Mouse (Mus musculus): ENCODE measurements around the gene Dagla.

Dagla gene

DNA sequence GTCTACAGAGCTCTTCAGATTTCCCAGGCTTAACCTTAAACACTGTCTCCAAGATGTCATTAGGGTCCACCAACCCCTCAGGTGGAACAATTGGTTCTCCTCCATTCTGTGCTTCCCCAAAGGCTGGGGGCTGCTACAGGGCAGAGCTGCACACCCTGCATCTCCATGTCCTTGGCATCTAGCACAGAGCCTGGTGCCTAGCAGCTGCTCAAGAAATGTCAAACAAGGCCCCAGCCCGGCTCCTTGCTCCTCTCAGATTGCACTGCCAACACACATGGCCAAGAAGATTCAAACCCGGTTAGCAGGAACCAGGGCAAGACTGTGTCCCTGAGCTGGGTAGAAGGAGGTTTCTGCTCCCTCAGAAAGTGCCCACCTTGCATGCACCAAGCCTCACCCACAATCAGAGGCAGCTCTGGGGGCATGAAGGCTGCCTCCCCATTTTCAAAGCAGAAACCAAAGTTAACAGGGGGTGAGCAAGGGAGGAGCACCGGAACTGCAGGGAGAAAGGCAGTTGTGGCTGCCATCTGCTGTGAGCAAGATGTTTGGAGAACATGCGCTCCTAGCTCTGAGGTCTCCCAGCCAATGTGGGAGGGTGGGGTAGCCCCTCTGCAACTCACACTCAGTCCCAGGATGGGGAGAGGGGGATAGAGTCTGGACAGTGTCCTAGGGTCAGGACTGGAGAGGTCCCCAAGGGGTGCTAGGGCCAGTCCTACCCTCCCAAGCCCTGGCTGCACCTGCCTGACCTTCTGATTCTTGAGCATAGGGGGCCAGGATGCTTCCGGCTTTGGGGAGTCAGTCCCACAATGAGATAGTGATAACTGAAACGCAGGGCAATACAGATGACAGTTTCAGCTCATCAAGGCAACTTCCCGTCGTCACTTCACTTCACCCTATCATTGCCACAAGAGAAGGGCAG lies 16.3 kb downstream of the Dagla start:
- in situ Hi-C loops (cut with MboI; ENCODE audit: low sequenced_read_pairs), result no loop called here

DNA sequence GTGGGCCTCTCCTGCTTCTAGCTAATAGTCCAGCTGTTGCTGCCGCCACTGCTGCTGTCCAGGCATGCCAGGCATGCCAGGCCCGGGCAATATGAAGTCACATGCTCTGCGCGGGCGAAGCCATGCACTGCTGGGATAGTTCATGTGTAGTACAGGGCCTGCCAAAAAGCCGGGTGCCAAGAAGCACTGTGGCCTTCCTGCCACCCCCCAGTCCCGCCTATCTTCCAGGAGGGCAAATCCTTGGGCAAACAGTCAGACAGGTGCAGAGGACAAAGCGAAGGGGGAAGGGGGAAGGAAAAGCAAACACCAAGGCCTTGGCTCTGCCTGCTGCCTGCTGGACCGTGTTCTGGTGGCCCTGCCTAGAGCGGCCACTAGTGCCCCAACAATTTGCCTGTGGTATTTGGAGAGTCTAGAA lies 18.2 kb downstream of the Dagla start:
- in situ Hi-C loops (cut with MboI; ENCODE audit: low sequenced_read_pairs), result no loop called here

DNA sequence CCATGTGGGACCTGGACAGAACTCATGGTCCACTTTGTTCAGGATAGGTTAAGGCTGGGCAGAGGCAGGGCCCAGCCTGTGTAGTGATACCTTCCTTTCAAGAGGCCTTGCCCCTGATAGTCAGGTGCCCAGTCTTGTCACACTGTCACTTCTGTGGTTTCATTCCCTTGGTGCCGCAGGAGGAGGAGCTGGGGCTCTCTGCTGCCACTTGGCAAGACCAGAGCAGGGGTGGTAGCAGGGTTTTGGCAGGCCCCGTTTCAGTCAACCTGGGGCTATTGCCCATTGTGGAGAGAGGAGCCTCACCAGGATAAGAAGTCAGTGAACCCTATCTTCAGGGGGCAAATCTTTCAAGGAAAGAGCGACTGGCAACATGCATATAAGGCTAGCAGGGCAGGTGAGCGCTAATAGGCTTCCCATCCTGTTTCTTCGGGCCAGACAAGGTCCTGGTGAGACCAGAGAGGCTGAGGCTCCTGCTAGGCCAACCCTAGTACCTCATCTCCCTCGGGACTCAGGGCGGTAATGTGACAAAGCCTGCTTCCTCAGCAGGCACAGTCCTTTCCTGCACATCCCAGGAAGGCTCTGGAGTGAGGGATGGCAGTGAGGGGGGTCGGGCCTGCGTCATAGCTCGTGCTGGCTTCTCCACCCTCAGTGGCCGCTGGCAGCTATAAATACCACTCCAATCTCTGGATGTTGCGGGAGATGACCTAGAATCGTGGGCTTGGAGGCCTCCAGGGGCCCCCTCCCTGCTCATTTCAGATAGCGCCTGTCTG lies 23.7 kb downstream of the Dagla start:
- in situ Hi-C loops (cut with MboI; ENCODE audit: low sequenced_read_pairs), result no loop called here

DNA sequence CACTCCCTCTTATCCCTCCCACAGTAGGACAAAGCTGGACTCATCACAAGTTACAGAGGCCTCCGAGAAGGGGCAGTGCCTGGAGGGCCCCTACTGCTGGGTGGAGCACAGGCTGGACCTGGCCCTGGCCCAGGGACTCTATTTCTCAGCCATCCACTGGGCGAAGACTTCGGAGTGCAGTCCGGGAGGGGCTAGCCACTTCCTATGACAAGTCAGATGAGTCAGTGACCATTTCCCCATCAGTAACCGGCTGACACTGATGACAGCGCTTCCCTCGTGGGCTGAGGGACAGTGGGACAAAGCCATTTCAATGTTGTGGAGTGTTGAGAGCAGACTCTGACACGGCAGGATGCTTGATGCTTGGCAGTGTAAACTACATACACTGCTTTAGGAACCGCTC lies 25.0 kb downstream of the Dagla start:
- in situ Hi-C loops (cut with MboI; ENCODE audit: low sequenced_read_pairs), result no loop called here

DNA sequence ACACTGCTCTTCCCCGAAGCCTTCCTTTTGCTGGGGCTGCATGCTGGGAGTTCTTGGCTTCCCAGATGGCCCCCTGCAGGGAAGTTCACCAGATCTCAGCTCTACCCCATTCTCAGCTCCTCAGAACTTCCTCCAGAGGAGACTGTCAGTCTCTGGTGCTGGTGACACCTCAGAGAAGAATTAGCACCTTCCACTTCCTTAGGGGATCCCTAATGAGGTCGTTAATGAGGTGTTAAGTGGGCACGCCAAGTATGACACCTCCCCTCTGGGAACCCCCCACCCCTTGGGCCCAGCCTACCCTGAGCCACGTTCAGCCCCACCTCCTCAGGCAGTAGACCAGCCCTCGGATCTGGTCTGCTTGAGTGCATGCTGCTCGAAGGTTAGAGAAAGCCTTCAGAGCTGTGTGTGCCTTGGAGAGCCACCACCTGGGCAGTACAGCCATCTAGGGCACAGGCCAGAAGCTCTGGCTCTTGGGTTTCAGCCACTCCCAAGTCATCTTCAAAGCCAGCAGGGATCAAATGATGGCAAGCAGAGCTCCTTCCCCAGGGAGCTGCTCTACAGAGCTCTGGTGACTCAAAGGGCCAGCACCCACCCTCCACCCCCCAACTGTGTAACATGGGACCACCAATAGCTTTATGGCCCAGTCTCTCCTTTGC lies 25.9 kb downstream of the Dagla start:
- in situ Hi-C loops (cut with MboI; ENCODE audit: low sequenced_read_pairs), result no loop called here

DNA sequence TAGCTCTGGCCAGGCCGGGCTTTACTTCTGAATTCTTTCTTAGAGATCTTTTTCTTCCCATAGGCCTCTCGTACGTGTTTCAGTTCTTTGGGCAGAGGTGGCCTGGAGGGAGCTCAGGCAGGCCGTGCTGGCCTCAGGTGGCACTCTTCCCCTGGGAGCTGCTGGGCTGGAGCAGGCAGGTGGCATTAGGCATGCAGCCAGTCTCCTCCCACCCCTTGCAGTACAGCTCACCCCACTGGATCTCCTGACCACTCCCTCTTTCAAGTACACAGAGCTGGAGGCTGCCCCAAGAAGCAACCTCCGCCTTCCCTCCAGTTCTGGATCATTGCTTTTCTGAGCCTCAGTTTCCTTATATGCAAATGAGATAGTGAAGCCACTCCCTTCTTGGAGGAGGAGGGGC lies 26.9 kb downstream of the Dagla start:
- in situ Hi-C loops (cut with MboI; ENCODE audit: low sequenced_read_pairs), result no loop called here

DNA sequence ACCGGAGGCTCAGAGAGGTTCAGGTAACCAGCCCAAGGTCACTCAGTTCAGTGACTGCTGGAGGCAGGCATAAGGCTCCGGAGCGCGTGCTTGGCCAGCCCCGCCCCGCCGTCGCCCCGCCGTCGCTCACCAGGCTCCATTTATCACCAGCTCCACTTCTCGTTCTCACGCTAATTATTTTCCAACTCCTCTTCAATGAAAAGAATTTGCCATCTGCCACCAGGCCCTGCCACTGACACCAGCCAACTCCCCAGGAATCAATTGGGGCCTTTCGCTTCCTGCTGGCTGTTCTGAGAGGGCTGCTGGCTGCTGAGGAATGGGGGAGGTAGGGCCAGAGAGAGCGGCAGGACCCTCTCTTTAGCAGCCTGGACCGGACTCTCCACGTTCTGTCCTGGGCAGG lies 27.3 kb downstream of the Dagla start:
- in situ Hi-C loops (cut with MboI; ENCODE audit: low sequenced_read_pairs), result no loop called here

DNA sequence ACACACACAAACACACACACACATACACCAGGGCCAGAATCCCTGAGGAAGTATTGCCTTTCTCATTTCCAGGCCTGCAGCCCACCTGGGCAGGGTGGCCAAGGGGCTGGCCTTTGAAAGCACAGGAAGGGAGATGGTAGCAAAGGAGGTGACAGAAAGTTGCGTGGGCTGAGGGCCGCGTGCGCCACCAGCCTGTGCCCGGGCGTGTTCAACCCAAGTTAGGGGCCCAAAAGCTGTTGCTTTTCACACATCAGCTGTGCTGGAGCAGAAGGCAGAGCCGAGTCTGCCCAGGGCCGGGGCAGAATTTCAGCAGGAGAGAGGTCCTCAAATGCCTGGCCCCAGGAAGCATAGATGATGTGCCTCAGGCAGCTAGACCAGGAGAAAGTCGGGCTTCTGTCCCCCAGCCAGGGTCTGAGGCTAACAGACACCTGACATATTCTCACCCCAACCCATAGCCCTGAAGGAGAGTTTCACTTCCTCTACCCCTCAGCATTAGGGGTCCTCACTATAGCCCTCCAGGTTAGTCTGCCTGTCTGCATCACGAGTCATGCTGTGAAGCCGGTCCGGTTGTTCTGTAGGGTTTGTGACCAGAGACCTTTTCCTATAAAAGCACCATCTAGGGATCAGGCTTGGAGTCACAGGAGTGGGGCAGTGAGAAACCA lies 28.1 kb downstream of the Dagla start:
- in situ Hi-C loops (cut with MboI; ENCODE audit: low sequenced_read_pairs), result no loop called here

DNA sequence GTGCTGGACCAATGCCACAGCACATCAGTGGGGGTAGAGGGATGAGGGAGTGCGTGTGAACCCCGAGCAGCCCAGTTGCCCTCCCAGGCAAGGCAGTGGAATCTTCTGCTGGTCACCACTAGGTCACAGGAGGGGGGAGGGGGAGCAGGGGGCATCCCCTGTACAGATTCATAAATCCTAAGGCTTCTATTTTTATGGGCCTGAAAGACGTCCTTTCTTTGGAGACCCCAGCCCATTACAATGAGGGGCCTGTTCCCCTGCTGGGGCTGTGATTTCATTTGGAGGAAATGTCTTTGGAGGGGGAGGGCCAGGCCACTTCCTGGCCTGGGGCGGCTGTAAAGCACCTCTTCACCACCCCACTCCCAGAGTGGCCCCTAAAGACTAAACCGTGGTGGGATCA lies 30.6 kb downstream of the Dagla start:
- in situ Hi-C loops (cut with MboI; ENCODE audit: low sequenced_read_pairs), result no loop called here

DNA sequence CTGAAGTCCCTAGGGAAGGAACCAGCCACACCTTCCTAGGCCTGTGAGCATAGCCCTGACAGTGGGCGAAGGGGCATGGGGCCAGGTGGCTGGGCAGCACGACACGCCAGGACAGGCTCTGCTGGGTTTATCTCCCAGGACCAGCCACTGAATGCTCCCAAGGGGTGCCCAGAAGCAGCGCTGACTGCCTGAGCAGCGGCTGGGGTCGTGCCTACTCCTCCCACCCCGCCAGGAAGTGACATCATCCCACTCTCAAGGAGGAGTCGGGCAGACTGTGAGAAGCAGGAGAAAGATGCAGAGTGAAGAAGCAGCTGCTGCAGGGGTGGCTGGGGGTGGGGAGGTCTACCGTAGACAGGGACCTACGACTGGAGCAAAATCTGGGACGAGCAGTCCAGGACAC lies 31.9 kb downstream of the Dagla start:
- in situ Hi-C loops (cut with MboI; ENCODE audit: low sequenced_read_pairs), result no loop called here

DNA sequence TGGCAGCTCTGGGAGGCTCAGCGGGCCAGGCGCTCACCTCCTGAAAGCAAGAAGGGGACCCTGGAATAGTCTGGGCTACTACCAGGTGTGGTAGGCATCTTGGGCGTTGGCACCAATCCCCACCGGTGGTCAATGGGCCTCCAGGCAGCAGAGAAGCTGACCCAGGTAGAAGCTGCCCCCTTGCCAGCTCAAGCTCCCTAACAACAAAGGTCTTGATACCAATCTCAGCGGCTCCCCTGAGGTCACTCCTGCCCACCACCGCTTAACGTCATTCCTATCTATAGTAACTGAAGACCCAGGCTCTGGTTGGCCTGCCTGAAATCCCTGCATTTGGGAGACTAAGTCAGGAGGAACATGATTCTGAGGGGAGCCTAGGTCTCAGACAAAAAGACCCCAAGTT lies 33.1 kb downstream of the Dagla start:
- in situ Hi-C loops (cut with MboI; ENCODE audit: low sequenced_read_pairs), result no loop called here

DNA sequence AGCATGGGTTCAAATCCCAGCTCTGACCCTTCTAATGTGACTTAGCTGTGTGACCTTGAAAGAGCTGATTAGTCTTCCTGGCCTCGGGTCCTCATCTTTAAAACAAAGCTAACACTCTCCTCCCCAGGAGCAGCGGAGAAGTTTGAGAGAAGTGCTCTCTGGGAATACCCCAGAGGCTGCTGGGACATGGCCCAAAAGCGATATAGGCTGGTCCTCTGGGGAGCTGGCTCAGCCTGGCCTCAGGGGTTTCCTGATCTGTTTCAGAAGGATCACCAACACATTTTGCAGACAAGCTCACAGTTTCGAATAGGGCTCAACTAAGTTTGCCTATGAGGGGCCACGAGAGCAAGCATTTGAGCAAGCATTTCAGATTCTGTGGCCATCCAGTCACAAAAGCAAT lies 34.3 kb downstream of the Dagla start:
- in situ Hi-C loops (cut with MboI; ENCODE audit: low sequenced_read_pairs), result no loop called here

DNA sequence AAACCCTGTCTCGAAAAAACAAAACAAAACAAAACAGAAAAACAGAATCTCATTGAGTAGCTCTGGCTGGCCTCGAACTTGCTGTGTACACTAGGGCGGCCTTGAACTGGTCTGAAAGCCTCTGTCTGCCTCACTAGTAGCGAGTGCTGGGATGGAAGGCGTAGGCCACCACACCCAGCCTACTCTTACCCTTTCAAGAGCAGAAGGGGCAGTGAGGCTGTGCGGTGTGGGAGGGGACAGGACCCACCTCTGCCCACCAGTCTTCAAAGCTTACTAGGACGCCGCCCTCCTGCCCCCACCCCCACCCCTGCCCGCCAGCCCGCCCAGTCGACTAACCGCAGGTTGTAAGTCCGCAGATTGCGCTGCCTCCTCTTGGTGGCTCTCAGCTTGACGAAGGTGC lies 35.8 kb downstream of the Dagla start:
- in situ Hi-C loops (cut with MboI; ENCODE audit: low sequenced_read_pairs), result loop anchor here (10.0 kb wide), 1 partner anchor 216 kb away; the partner anchor contains the start of gene Ppp1r32

DNA sequence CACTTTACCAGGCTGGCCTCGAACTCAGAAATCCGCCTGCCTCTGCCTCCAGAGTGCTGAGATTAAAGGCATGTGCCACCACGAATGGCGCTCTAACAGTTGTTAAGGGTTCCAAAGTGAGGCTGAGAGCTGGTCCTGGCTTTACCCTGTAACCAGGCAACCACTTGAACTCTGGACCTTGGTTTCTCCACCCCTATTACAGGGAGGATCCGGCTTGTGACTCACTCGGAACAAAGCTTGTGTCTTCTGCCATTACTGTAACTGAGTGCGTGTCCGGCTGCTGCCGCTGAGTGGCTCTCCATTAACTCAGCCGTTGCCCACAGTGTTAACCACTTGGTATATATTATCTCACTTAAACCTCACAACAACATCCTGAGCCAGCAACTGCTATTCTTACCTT lies 36.7 kb downstream of the Dagla start:
- in situ Hi-C loops (cut with MboI; ENCODE audit: low sequenced_read_pairs), result loop anchor here (10.0 kb wide), 1 partner anchor 217 kb away; the partner anchor contains the start of gene Ppp1r32

DNA sequence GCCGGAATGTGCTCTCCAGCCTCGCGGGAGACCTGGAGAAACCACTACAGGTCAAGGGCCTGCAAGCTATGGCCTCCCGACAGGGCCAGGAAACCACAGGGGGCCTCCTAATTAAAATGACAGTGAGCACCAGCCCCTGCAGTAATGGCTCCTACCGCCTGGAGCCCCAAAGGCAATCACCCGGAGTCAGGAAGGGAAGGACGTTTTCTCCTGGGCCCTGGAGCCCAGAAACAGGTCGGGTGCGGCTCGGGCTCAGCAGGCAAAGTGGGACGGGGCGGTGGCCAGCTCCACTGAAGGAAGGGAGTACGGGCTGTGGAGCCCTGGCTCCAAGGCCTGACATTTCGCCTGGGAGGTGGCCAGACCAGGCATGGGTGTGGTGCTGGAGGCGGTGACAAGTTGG lies 37.6 kb downstream of the Dagla start:
- in situ Hi-C loops (cut with MboI; ENCODE audit: low sequenced_read_pairs), result loop anchor here (10.0 kb wide), 1 partner anchor 218 kb away; the partner anchor contains the start of gene Ppp1r32

DNA sequence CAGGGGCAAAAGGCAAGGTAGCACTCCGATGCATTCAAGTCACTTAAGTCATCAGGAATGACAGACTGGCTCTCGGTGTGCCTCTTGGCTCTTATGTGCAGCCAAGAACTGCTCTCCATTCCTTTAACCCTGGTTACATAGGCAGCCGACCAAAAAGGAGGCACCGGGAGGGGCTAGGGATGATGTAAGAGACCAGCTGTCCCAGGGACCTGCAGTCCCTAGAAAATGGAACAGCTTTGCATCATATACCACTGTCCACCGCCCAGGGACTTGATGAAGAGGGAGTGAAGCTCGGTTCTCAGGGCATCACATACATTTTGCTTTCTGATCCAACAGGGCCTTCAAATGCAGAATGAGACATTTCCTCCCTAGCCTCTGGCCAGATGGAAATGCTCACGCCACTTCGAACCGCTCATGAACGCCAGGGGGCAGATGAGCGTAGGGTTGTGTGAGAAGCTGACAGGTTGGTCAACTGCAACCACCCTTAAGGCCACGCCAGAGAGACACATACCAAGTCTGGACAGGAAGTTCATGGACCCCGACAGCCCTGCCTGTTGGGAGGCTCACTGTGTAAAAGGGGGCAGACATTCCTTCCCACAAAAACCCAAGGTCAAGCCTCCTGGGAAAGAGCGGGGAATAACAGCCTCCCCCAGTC lies 38.4 kb downstream of the Dagla start:
- in situ Hi-C loops (cut with MboI; ENCODE audit: low sequenced_read_pairs), result loop anchor here (10.0 kb wide), 1 partner anchor 218 kb away; the partner anchor contains the start of gene Ppp1r32

DNA sequence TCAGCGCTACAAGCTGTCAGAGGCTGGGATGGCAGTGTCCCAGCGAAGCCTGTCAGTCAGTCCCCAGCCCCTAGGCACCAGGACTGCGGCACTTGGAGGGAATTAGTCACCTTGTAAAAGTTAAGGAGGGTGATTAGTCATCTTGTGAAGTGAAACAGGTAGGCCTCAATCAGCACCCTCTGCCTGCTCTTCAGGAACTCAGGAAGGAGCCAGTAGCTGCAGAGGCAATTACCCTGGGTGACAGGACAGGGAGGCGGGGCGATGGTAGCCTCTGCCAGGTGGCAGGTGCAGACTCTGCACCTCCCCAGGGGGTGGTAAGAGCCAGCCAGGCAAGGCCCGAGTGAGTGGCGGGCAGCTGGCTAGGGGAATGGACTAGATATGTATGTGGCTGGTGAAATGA lies 43.3 kb downstream of the Dagla start:
- in situ Hi-C loops (cut with MboI; ENCODE audit: low sequenced_read_pairs), result loop anchor here (10.0 kb wide), 1 partner anchor 223 kb away; the partner anchor contains the start of gene Ppp1r32

DNA sequence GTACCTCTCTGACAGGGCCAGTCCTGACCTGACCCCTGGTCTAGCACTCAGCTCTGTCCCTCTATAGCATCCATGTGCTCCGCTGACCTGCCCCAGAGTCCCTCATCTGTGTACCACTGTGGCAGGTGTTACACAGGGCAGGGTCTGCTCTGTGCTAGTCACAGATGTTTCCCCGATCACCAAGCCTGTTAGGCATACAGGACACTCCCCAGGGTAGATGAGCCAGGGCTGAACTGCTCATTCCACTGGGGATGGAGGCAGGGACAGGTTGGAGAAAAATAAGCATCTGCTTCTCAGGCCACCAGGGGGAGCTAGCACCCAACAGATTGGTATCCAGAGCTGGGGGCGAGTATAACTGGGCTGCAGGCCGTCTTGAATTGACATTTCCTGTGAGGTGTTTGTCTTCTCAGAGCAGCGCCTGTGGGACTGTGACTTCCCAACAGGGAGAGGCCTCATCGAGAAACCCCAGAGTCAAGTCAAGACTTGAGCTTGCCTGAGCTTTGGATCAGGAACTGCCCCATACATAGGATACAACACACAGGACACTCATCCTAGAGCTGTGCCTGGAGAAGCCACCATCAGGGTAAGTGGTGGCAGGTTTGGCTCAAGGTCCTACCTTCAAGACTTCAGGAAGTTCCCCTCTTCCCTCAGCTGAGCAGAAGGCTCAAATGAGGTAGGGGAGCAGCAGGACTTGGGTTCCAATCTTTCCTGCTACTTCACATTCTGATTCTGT lies 46.2 kb downstream of the Dagla start:
- in situ Hi-C loops (cut with MboI; ENCODE audit: low sequenced_read_pairs), result no loop called here

DNA sequence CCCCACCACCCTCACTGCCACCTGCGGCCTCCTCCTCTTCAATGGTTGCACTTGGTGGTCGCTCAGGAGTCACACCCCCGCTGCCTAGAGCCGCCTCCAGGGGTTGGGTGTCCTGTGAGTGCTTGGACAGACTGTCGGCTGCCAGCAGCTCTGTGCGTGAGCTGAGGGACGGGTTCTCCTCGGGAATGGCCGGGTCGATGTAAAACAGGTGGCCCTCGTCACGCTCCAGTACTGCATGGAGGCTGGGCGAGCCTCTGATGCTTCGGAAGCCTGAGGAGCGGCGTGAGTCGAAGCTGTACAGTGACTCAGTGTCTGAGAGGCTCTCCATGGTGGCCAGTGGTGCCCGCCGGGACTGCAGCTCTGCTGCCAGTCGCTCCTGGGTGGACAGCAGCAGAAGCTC lies 56.5 kb downstream of the Dagla start:
- in situ Hi-C loops (cut with MboI; ENCODE audit: low sequenced_read_pairs), result no loop called here

DNA sequence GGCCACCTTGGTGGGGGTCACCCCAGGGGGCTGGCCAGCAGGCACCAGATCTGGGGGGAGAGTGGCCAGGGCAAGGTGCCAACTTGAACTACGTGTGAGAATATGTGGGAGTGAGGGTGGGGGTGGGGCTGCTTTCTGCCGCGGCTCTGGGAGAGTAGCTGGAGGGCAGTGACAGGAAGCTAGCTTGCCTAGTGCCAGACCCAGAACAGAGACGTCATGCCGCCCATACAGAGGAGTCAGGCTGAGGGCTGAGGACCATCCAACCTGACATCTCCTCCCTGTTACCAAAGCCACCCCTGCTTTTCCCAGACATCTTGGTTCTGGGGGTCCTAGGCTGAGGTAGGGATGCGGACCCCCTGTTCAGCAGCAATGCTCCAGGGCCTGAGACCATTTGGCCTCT lies 57.5 kb downstream of the Dagla start:
- in situ Hi-C loops (cut with MboI; ENCODE audit: low sequenced_read_pairs), result no loop called here

Data from CH12F3 (cell line).